Mouse (Mus musculus) cerebellum, adult 2 months (tissue): ENCODE data around the gene Adgrl1. TPM values are rescaled to one million over a fixed set of nuclear protein-coding genes. Genes with fewer than 3 reads are reported as not detected.

Source experiments
- DNase-seq, 2 experiments: peaks; one replicate each; pipeline ENCODE4 v3.0.0; 2021
- H3K27ac ChIP-seq: fragments of 200-500 bp; 2 replicates; pipeline ENCODE4 v1.5.1; 2012; ENCODE audit warnings: low read length, control low read depth, inconsistent platforms; ENCODE audit not compliant: insufficient read depth
- H3K27me3 ChIP-seq: fragments of 200-500 bp; 2 replicates; pipeline ENCODE4 v1.6.1; 2012; ENCODE audit warnings: inconsistent platforms, mild to moderate bottlenecking, low read length, moderate library complexity; ENCODE audit not compliant: control insufficient read depth, insufficient read depth
- H3K4me1 ChIP-seq: fragments of 200-500 bp; 2 replicates; pipeline ENCODE4 v1.6.1; 2011; ENCODE audit warnings: low read length; ENCODE audit not compliant: control insufficient read depth, insufficient read depth
- H3K4me3 ChIP-seq: fragments of 200-500 bp; replicated peaks from 2 replicates; pipeline ENCODE3; 2011; ENCODE audit warnings: mild to moderate bottlenecking, low read depth, low read length, control low read depth; ENCODE audit not compliant: insufficient read depth
- CTCF ChIP-seq: fragments of 200-500 bp; IDR thresholded peaks from 2 replicates; pipeline ENCODE4 v1.5.1; 2011; ENCODE audit warnings: low read depth, mild to moderate bottlenecking, control low read depth, low read length, moderate library complexity, borderline replicate concordance; ENCODE audit not compliant: insufficient read depth
- POLR2A ChIP-seq: fragments of 200-500 bp; IDR thresholded peaks from 2 replicates; pipeline ENCODE4 v1.6.1; 2011; ENCODE audit warnings: low read length, control low read depth, borderline replicate concordance; ENCODE audit not compliant: insufficient read depth
- WGBS: fragments of 180-500 bp; shearing (Covaris S2); methylation state at CpG from one replicate; pipeline ENCODE4 v1.1.7; 2018; 5-methylcytosine and 5-hydroxymethylcytosine counted together
- polyA plus RNA-seq: library from polyadenylated mRNA; depleted of rRNA; stranded (reverse); fragments of >200 nt; gene quantifications from 2 replicates; pipeline ENCODE4 v1.2.3, GENCODE M21; 2012

The Adgrl1 gene
- polyA plus RNA-seq, 1 experiment = 164 TPM

- peaks cover 77% of the 10 kb centered on the region for H3K4me1 ChIP-seq
- H3K4me3 ChIP-seq = no peak overlapping the region
- no peaks in the 10 kb centered on the region for H3K27me3 ChIP-seq
- no peak for DNase-seq
- no peak overlapping the region for H3K27ac ChIP-seq
- TF ChIP-seq CTCF (no peak), POLR2A (no peak)
- WGBS = 39% methylated on average over 5 of the region's 5 CpGs
These were observed 12.2 kb downstream of the Adgrl1 start for GRCm38 (mm10) chr8:83911809-83912731.

- no peak overlapping the region for H3K27ac ChIP-seq
- peaks cover 71% of the 10 kb centered on the region for H3K4me1 ChIP-seq
- no peak for TF ChIP-seq POLR2A
- TF ChIP-seq CTCF = no peak
- no peak for DNase-seq
- H3K27me3 ChIP-seq = no peaks in the 10 kb centered on the region
- WGBS = 46% methylated on average over 3 of the region's 3 CpGs
- H3K4me3 ChIP-seq = no peak overlapping the region
These were observed 14.3 kb downstream of the Adgrl1 start for GRCm38 (mm10) chr8:83914232-83914631.

GRCm38 (mm10) chr8:83914860-83915259 lies 15.0 kb downstream of the Adgrl1 start:
- 17% methylated on average over 5 of the region's 5 CpGs for WGBS

GRCm38 (mm10) chr8:83916015-83916414 lies 16.1 kb downstream of the Adgrl1 start:
- no peak for TF ChIP-seq POLR2A
- TF ChIP-seq CTCF = no peak
- DNase-seq = peak; percentile 59 to 75
- peak overlapping the region; percentile 58 for H3K4me3 ChIP-seq
- H3K27ac ChIP-seq = peak overlapping the region; percentile 97
- H3K27me3 ChIP-seq = no peaks in the 10 kb centered on the region
- WGBS = 8% methylated on average over 5 of the region's 5 CpGs
- peaks cover 56% of the 10 kb centered on the region for H3K4me1 ChIP-seq

More at GRCm38 (mm10) chr8:83914860-83915259, 15.0 kb downstream of the Adgrl1 start:
- peak; percentile 46 to 54 for DNase-seq
- Histone ChIP-seq H3K4me3 (peak overlapping the region; percentile 15), H3K4me1 (peaks cover 65% of the 10 kb centered on the region), H3K27ac (peak overlapping the region; percentile 97), H3K27me3 (no peaks in the 10 kb centered on the region)
- TF ChIP-seq CTCF = no peak
- TF ChIP-seq POLR2A = no peak

GRCm38 (mm10) chr8:83917566-83917965 lies 17.7 kb downstream of the Adgrl1 start:
- Histone ChIP-seq H3K27ac (no peak overlapping the region), H3K4me1 (peaks cover 50% of the 10 kb centered on the region), H3K4me3 (no peak overlapping the region), H3K27me3 (no peaks in the 10 kb centered on the region)
- peak in 1 of 2 experiments; percentile 35 for DNase-seq
- TF ChIP-seq POLR2A (no peak), CTCF (no peak)
- WGBS = 14% methylated on average over 6 of the region's 6 CpGs

GRCm38 (mm10) chr8:83921558-83921957 lies 21.7 kb downstream of the Adgrl1 start:
- peak; percentile 74 to 85 for DNase-seq
- Histone ChIP-seq H3K4me3 (no peak overlapping the region), H3K4me1 (peaks cover 14% of the 10 kb centered on the region), H3K27me3 (no peaks in the 10 kb centered on the region), H3K27ac (no peak overlapping the region)
- TF ChIP-seq POLR2A (no peak), CTCF (peak; percentile 76; the same call in 1 of the 2 replicates)
- 56% methylated on average over 3 of the region's 3 CpGs for WGBS

- DNase-seq = no peak
- no peak for TF ChIP-seq CTCF
- TF ChIP-seq POLR2A = no peak
These were observed 22.8 kb downstream of the Adgrl1 start for GRCm38 (mm10) chr8:83922727-83923126.

GRCm38 (mm10) chr8:83924585-83924984 lies 24.7 kb downstream of the Adgrl1 start:
- Histone ChIP-seq H3K4me3 (no peak overlapping the region), H3K4me1 (no peaks in the 10 kb centered on the region; the same call in 1 of the 2 replicates), H3K27ac (no peak overlapping the region), H3K27me3 (no peaks in the 10 kb centered on the region)
- TF ChIP-seq CTCF (no peak), POLR2A (no peak)
- 87% methylated on average over 5 of the region's 5 CpGs for WGBS
- DNase-seq = no peak

More at GRCm38 (mm10) chr8:83922727-83923126, 22.8 kb downstream of the Adgrl1 start:
- WGBS = 89% methylated on average over 8 of the region's 8 CpGs
- Histone ChIP-seq H3K27me3 (no peaks in the 10 kb centered on the region), H3K27ac (no peak overlapping the region), H3K4me3 (no peak overlapping the region), H3K4me1 (peaks cover 4% of the 10 kb centered on the region)
